Mouse (Mus musculus) megakaryocyte, embryonic 14.5 days (primary cell): ENCODE measurements around the gene Pard6a. TPM values are rescaled to one million over a fixed set of nuclear protein-coding genes. Genes with fewer than 3 reads are reported as not detected.

Experiments
- H3K27me3 ChIP-seq: replicated peaks from 2 replicates; pipeline ENCODE3; 2012; ENCODE audit warnings: inconsistent platforms
- H3K36me3 ChIP-seq: replicated peaks from 2 replicates; pipeline ENCODE3; 2012; ENCODE audit warnings: low read length, inconsistent platforms, mixed read lengths
- H3K4me1 ChIP-seq: 2 replicates; pipeline ENCODE4 v1.6.1; 2012; ENCODE audit warnings: inconsistent platforms
- H3K4me3 ChIP-seq: replicated peaks from 2 replicates; pipeline ENCODE3; 2012; ENCODE audit warnings: moderate library complexity, mild to moderate bottlenecking, inconsistent platforms
- H3K9me3 ChIP-seq: 2 replicates; pipeline ENCODE4 v1.6.1; 2012; ENCODE audit warnings: inconsistent platforms
- FLI1 ChIP-seq: IDR thresholded peaks from 2 replicates; pipeline ENCODE4 v1.6.1; 2012; ENCODE audit warnings: low read length, inconsistent platforms, mixed read lengths
- GATA1 ChIP-seq: IDR thresholded peaks from 3 replicates; pipeline ENCODE4 v1.6.1; 2012; ENCODE audit warnings: mixed read lengths, low read length, inconsistent platforms, borderline replicate concordance
- polyA plus RNA-seq: library from polyadenylated mRNA; stranded (reverse); fragments of >175 nt; gene quantifications from 2 replicates; pipeline ENCODE4 v1.2.3, GENCODE M21; 2012; ENCODE audit warnings: low replicate concordance; ENCODE audit not compliant: insufficient read depth

Gene Pard6a
- 7.8 and 19.1 TPM in 2 replicates for polyA plus RNA-seq

GRCm38 (mm10) chr8:105700966-105701824 is at the start of gene Pard6a, which contains the start of gene Acd:
Gene Pard6a (plus strand): TSS chr8:105701148.
Gene Acd (minus strand): TSS chr8:105701102.
- H3K4me1 ChIP-seq = peaks cover 56% of the 10 kb centered on the region
- peaks cover 66% of the 10 kb centered on the region for H3K36me3 ChIP-seq
- H3K4me3 ChIP-seq = peak within 1 kb of the TSS; percentile 93

GRCm38 (mm10) chr8:105657641-105658040 is 43.3 kb upstream of the Pard6a start:
- Histone ChIP-seq H3K36me3 (peaks cover 46% of the 10 kb centered on the region), H3K27me3 (no peaks in the 10 kb centered on the region), H3K4me1 (peaks cover 29% of the 10 kb centered on the region; the same call in 1 of the 2 replicates), H3K4me3 (no peak overlapping the region), H3K9me3 (no peaks in the 10 kb centered on the region)
- TF ChIP-seq GATA1 = no peak
- TF ChIP-seq FLI1 = no peak

More at GRCm38 (mm10) chr8:105700966-105701824, at the start of gene Pard6a, which contains the start of gene Acd:
- no peaks in the 10 kb centered on the region for H3K9me3 ChIP-seq
- TF ChIP-seq GATA1 (no peak), FLI1 (no peak)
- no peaks in the 10 kb centered on the region for H3K27me3 ChIP-seq

GRCm38 (mm10) chr8:105661167-105661566 is 39.8 kb upstream of the Pard6a start:
- TF ChIP-seq FLI1 (no peak), GATA1 (no peak)
- Histone ChIP-seq H3K4me3 (no peak overlapping the region), H3K9me3 (no peaks in the 10 kb centered on the region), H3K36me3 (peaks cover 53% of the 10 kb centered on the region), H3K4me1 (peaks cover 23% of the 10 kb centered on the region; the same call in 1 of the 2 replicates), H3K27me3 (no peaks in the 10 kb centered on the region)

- H3K36me3 ChIP-seq = peaks cover 94% of the 10 kb centered on the region
Observed at GRCm38 (mm10) chr8:105677891-105678290, 23.1 kb upstream of the Pard6a start.

GRCm38 (mm10) chr8:105685325-105685724 is 15.6 kb upstream of the Pard6a start:
- no peaks in the 10 kb centered on the region for H3K27me3 ChIP-seq
- peaks cover 25% of the 10 kb centered on the region for H3K4me1 ChIP-seq
- no peaks in the 10 kb centered on the region for H3K9me3 ChIP-seq
- no peak overlapping the region for H3K4me3 ChIP-seq
- no peak for TF ChIP-seq FLI1
- TF ChIP-seq GATA1 = no peak
- H3K36me3 ChIP-seq = peaks cover 50% of the 10 kb centered on the region

More at GRCm38 (mm10) chr8:105677891-105678290, 23.1 kb upstream of the Pard6a start:
- H3K4me3 ChIP-seq = no peak overlapping the region
- peaks cover 7% of the 10 kb centered on the region for H3K4me1 ChIP-seq
- TF ChIP-seq FLI1 = no peak
- TF ChIP-seq GATA1 = no peak
- H3K9me3 ChIP-seq = no peaks in the 10 kb centered on the region
- no peaks in the 10 kb centered on the region for H3K27me3 ChIP-seq

- no peaks in the 10 kb centered on the region for H3K9me3 ChIP-seq
- H3K36me3 ChIP-seq = peaks cover 48% of the 10 kb centered on the region
- H3K4me1 ChIP-seq = peaks cover 25% of the 10 kb centered on the region
- H3K27me3 ChIP-seq = no peaks in the 10 kb centered on the region
- H3K4me3 ChIP-seq = peak within 1 kb of the TSS; percentile 90
- TF ChIP-seq FLI1 (no peak), GATA1 (no peak)
Observed at GRCm38 (mm10) chr8:105685796-105686308, 15.1 kb upstream of the Pard6a start, which contains the start of gene Carmil2. Gene Carmil2 (plus strand): TSS chr8:105686274.

GRCm38 (mm10) chr8:105686551-105686950 is 14.4 kb upstream of the Pard6a start:
- Histone ChIP-seq H3K4me3 (peak overlapping the region; percentile 90), H3K4me1 (peaks cover 25% of the 10 kb centered on the region)

GRCm38 (mm10) chr8:105687512-105687911 is 13.4 kb upstream of the Pard6a start:
- TF ChIP-seq GATA1 = no peak
- no peak for TF ChIP-seq FLI1

More at GRCm38 (mm10) chr8:105686551-105686950, 14.4 kb upstream of the Pard6a start:
- Histone ChIP-seq H3K36me3 (peaks cover 46% of the 10 kb centered on the region), H3K9me3 (no peaks in the 10 kb centered on the region), H3K27me3 (no peaks in the 10 kb centered on the region)
- no peak for TF ChIP-seq GATA1
- TF ChIP-seq FLI1 = no peak

GRCm38 (mm10) chr8:105688242-105688752 is 12.7 kb upstream of the Pard6a start:
- H3K9me3 ChIP-seq = no peaks in the 10 kb centered on the region

More at GRCm38 (mm10) chr8:105687512-105687911, 13.4 kb upstream of the Pard6a start:
- Histone ChIP-seq H3K36me3 (peaks cover 41% of the 10 kb centered on the region), H3K27me3 (peaks cover 2% of the 10 kb centered on the region), H3K4me1 (peaks cover 25% of the 10 kb centered on the region), H3K4me3 (no peak overlapping the region), H3K9me3 (no peaks in the 10 kb centered on the region)

More at GRCm38 (mm10) chr8:105688242-105688752, 12.7 kb upstream of the Pard6a start:
- TF ChIP-seq GATA1 (no peak), FLI1 (no peak)
- Histone ChIP-seq H3K4me3 (no peak overlapping the region), H3K4me1 (peaks cover 25% of the 10 kb centered on the region), H3K27me3 (peaks cover 2% of the 10 kb centered on the region), H3K36me3 (peaks cover 41% of the 10 kb centered on the region)
